Mouse (Mus musculus) heart, embryonic 12.5 days (tissue): ENCODE results near the gene Tmie. TPM values are rescaled to one million over a fixed set of nuclear protein-coding genes. Genes with fewer than 3 reads are reported as not detected.

Source experiments
- ATAC-seq: fragments of 200-750 bp; cut with Nextera tagmentation; 2 replicates; pipeline ENCODE4 v1.8.0; 2017; ENCODE audit warnings: moderate TSS enrichment, moderate library complexity; ENCODE audit not compliant: insufficient number of reproducible peaks, low FRiP score
- H3K27ac ChIP-seq: fragments of 300-500 bp; sonication (generic); 2 replicates; pipeline ENCODE4 v1.5.1; 2016; ENCODE audit warnings: mild to moderate bottlenecking, moderate library complexity; ENCODE audit not compliant: poor library complexity, severe bottlenecking
- H3K27me3 ChIP-seq: fragments of 300-500 bp; sonication (generic); replicated peaks from 2 replicates; pipeline ENCODE4 v1.6.1; 2016; ENCODE audit warnings: mild to moderate bottlenecking, moderate library complexity
- H3K36me3 ChIP-seq: fragments of 300-500 bp; sonication (generic); 2 replicates; pipeline ENCODE4 v1.6.1; 2016; ENCODE audit warnings: mild to moderate bottlenecking, moderate library complexity
- H3K4me1 ChIP-seq: fragments of 300-500 bp; sonication (generic); replicated peaks from 2 replicates; pipeline ENCODE4 v1.6.1; 2016; ENCODE audit warnings: mild to moderate bottlenecking
- H3K4me2 ChIP-seq: fragments of 300-500 bp; sonication (generic); 2 replicates; pipeline ENCODE4 v1.6.1; 2016; ENCODE audit warnings: mild to moderate bottlenecking, moderate library complexity
- H3K4me3 ChIP-seq: fragments of 300-500 bp; sonication (generic); 2 replicates; pipeline ENCODE4 v1.5.1; 2016; ENCODE audit warnings: mild to moderate bottlenecking
- H3K9ac ChIP-seq: fragments of 300-500 bp; sonication (generic); 2 replicates; pipeline ENCODE4 v1.6.1; 2016; ENCODE audit warnings: mild to moderate bottlenecking, moderate library complexity
- H3K9me3 ChIP-seq: fragments of 300-500 bp; sonication (generic); replicated peaks from 2 replicates; pipeline ENCODE4 v1.6.1; 2016; ENCODE audit warnings: mild to moderate bottlenecking, moderate library complexity
- WGBS: fragments of 180-500 bp; shearing (Covaris S2); methylation state at CpG from one replicate; pipeline ENCODE4 v1.1.7; 2016; 5-methylcytosine and 5-hydroxymethylcytosine counted together
- polyA plus RNA-seq: library from polyadenylated mRNA; unstranded; fragments of >200 nt; fragmentation: Nextera tagmentation; extraction: Ambion mirVana; gene quantifications from 2 replicates; pipeline ENCODE4 v1.2.1, GENCODE M21; 2016

Tmie gene
- polyA plus RNA-seq, result 0.06 and 0.65 TPM in 2 replicates

DNA sequence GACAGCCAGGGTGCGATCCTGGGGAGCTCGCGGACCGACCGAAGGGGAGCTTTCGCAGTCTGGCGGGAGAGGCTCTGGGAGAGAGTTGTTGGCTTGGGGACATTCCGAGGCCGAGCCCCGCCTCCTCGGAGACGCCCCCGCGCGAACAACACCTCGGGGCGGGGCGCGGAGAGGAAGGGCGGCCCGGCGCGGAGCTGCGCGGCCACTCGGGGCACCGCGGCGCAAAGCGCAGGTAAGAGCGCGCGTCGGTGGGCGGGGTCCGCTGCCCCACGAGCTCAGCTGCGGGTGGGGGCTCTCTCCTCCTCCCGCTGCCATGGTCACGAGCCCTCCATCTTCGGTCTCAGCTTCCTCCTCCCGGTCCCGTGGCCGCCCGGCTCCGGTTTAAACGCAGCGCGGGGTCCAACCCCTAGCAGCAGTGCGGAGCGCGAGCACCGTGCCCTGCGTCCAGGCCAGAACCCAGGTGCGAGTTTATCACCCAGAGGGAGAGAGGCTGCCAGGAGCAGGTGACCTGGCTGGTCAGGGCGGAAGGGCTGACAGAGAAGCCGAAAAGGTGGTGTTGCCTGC is at the start of gene Tmie:
TSS of gene Tmie (minus strand) at position 116 of the 564 bp plus-strand sequence.
- Histone ChIP-seq H3K9me3 (no peaks in the 10 kb centered on the region), H3K27me3 (peaks cover 63% of the 10 kb centered on the region), H3K4me2 (peak within 1 kb of the TSS; percentile 99), H3K9ac (peak within 1 kb of the TSS; percentile 67), H3K4me1 (peaks cover 26% of the 10 kb centered on the region), H3K4me3 (peak within 1 kb of the TSS; percentile 72), H3K36me3 (no peaks in the 10 kb centered on the region), H3K27ac (no peak within 1 kb of the TSS)
- under 1% methylated on average over 56 of the region's 57 CpGs for WGBS
- ATAC-seq, result peak; percentile 31

DNA sequence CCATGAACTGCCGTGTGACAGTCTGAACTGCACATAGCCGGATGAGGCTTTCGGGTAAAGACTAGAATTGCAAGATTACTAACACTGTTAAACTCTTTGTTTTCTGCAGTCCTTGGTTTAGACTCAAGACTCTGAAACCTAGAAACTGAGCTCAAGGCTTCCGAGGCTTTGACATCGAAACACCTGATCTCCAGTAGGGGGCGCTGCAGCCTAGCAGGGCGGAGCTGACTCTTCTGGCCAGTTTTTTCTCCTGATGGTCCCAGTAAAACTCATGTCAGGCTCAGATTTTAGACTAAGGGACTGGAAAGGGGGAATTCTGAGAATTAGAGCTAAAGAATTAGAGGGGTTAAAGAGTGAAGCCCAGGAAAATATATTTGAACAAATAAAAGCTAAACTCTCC is 42.8 kb upstream of the Tmie start:
- Histone ChIP-seq H3K4me3 (no peak overlapping the region), H3K4me1 (no peaks in the 10 kb centered on the region), H3K27ac (no peak overlapping the region), H3K9ac (no peak overlapping the region), H3K27me3 (0 out of 2 replicates have a peak, but pooled peaks cover 6% of the 10 kb centered on the region), H3K9me3 (no peaks in the 10 kb centered on the region), H3K36me3 (no peaks in the 10 kb centered on the region), H3K4me2 (no peak overlapping the region)
- WGBS, result 8% methylated on average over 7 of the region's 7 CpGs
- no peak for ATAC-seq

DNA sequence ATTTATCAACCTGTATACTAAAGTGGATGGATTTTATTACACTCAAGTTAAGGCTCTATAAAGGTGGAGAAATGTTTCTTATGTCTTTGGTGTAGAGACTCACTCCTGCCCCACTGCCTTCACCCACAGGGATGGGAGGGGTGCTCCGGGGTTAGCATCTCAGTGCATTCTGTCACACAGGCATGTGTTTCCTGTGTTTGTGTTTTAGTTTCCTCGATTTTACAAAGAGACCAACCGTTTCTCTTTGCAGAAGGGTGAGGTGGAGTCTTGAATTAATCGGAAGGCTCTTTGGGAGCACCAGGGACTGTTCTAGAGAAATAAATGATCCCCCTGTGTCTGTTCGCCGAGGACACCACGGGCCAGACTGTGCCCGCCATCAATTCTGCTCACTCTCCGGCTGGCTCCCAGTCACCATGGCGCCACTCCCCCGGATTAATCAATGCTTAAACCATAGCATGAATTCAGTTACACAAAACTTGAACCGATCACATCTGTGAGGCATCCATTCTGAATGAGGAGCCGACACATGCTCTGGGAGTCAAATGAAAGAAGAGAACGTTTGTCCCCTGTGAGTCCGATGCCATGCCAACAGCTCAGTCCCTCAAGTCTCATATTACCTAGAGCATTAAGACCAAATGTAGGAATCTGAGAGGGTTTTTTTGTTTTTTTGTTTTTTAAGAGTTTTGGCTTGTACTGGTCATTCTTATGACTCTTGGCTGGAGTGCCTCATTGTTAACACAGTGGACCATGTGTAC is 40.9 kb upstream of the Tmie start:
- ATAC-seq, result no peak
- Histone ChIP-seq H3K9me3 (no peaks in the 10 kb centered on the region), H3K27me3 (0 out of 2 replicates have a peak, but pooled peaks cover 6% of the 10 kb centered on the region), H3K4me2 (no peak overlapping the region), H3K36me3 (no peaks in the 10 kb centered on the region), H3K27ac (no peak overlapping the region), H3K9ac (no peak overlapping the region), H3K4me3 (no peak overlapping the region), H3K4me1 (no peaks in the 10 kb centered on the region)
- 69% methylated on average over 15 of the region's 15 CpGs for WGBS

DNA sequence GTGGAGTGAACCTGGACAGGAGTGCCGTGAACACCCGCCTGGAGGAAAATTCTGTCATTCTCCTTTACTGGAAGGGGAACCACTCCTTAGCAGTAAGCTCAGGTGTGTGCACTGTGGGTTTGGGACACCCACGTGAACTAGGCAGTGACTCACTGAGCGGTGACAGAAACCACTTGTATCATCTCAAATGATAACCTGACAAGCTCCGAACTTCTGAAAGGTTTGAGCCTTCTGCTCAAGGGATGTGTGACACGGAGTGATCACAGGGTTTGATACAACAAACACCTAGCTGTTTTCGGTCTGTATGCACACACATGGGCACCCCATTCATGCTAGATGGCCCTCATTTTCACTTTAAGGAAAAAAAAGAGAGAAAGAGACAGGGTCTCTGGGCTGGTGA is 36.9 kb upstream of the Tmie start, which contains the start of gene Fam240a:
TSS of gene Fam240a (minus strand) at position 76 of the 400 bp plus-strand sequence.
- Histone ChIP-seq H3K4me1 (no peaks in the 10 kb centered on the region), H3K27me3 (0 out of 2 replicates have a peak, but pooled peaks cover 3% of the 10 kb centered on the region), H3K36me3 (no peaks in the 10 kb centered on the region), H3K4me2 (no peak within 1 kb of the TSS), H3K9ac (no peak within 1 kb of the TSS), H3K9me3 (no peaks in the 10 kb centered on the region), H3K4me3 (no peak within 1 kb of the TSS), H3K27ac (no peak within 1 kb of the TSS)
- no peak for ATAC-seq
- WGBS, result 73% methylated on average over 7 of the region's 7 CpGs

DNA sequence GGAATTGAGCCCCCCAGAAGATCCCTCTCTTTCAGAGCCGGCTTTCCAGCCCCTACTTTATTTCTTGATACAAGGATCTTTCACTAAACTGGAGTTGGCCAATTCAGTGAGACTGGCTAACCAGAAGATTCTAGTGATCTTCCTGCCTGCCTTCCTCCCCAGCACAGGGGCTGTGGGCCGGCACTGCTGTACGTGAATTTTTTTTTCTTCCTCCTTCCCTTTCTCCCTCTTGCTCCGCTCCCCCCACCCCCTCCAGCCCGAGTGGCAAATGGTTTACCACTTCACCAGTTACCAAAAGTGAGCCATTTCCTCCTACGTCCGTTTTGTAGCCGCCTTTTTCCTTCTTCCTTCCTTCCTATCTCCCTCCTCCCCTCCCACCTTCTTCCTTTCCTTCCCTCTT is 35.6 kb upstream of the Tmie start:
- Histone ChIP-seq H3K4me2 (no peak overlapping the region), H3K27me3 (no peaks in the 10 kb centered on the region), H3K36me3 (no peaks in the 10 kb centered on the region), H3K9me3 (no peaks in the 10 kb centered on the region), H3K9ac (no peak overlapping the region), H3K4me1 (no peaks in the 10 kb centered on the region), H3K4me3 (no peak overlapping the region), H3K27ac (no peak overlapping the region)
- no peak for ATAC-seq
- 44% methylated on average over 8 of the region's 8 CpGs for WGBS

DNA sequence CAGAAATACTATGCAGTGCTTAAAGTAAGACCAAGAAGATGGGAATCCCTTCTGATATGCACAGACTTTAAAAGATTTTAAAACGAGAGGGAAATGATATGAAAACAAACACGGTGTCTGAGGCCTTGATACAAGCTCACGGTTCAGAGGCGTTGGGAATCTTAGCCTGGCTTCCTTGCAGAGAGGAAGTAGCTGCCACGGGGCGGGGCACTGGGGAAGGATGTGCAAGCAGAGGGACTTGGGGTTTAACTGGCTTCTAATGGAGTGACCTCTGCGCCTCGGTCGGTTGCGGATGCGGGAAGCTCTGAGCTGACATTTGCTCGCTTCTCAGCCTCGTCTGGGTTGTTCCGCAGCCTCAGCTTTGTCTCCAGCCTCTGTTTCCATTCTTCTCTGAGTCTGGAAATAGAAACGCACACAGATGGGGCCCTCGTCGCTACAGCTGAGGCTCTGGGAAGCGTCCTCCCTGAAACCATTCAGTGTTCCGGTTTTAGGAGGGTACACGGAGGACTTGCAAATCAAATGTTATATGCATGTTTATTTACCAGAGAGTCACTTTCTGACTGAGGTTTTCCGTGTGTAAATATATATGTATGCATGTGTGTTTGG is 34.8 kb upstream of the Tmie start:
- Histone ChIP-seq H3K36me3 (no peaks in the 10 kb centered on the region), H3K27ac (no peak overlapping the region), H3K4me2 (peak overlapping the region; percentile 26), H3K9ac (no peak overlapping the region), H3K9me3 (no peaks in the 10 kb centered on the region), H3K27me3 (no peaks in the 10 kb centered on the region), H3K4me3 (no peak overlapping the region), H3K4me1 (no peaks in the 10 kb centered on the region)
- no peak for ATAC-seq
- 44% methylated on average over 21 of the region's 21 CpGs for WGBS

DNA sequence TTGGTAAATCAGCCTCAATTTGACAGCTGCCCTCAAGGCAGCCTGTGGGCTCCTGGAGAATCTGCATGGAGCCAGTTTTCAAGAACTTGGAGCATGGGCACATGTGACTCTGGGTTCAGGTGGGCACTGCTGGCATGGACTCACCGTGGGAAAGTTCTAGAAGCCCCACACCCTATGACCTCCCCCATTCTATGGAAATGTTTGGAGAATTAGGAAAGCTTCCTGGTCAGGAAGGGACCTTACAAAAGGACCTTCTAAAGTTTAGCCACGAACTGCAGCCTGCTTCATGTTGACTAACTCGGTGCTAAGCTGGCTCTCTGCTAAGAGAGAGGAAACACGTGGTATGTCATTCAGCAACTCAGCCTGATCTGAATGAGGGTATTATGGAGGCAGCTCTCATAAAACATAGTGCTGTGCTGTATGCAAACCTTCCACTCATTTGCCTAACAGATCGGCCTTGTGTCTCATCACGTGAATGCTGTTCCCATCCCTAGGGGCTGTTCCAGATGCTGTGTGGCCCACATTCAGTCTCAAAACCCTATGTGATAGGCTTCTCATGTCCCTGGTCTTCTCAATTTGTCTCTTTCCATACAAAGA is 29.6 kb upstream of the Tmie start:
- Histone ChIP-seq H3K9me3 (peaks cover 4% of the 10 kb centered on the region; the same call in 1 of the 2 replicates), H3K36me3 (no peaks in the 10 kb centered on the region), H3K4me2 (no peak overlapping the region), H3K27ac (no peak overlapping the region), H3K4me3 (no peak overlapping the region), H3K4me1 (no peaks in the 10 kb centered on the region), H3K27me3 (no peaks in the 10 kb centered on the region), H3K9ac (no peak overlapping the region)
- no peak for ATAC-seq
- WGBS, result 67% methylated on average over 6 of the region's 6 CpGs

DNA sequence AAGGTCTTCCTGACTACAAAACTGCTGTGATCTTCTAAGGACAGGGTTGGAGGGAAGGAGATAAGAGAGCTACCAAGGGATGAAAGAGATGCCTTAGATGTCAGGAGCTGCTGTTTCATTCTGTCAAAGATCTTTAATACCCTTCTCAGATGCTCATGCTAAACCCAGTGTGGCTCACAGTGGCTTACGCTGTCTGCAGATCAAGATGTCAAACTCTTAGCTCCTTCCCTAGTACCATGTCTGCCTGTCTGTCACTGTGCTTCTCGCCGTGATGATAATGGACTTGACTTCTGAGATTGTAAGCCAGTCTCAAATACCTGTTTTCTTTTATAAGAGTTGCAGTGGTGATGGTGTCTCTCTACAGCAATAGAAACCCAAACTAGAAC is 28.7 kb upstream of the Tmie start:
- Histone ChIP-seq H3K9ac (no peak overlapping the region), H3K27me3 (no peaks in the 10 kb centered on the region), H3K9me3 (peaks cover 4% of the 10 kb centered on the region; the same call in 1 of the 2 replicates), H3K27ac (no peak overlapping the region), H3K4me2 (no peak overlapping the region), H3K4me1 (no peaks in the 10 kb centered on the region), H3K4me3 (no peak overlapping the region), H3K36me3 (no peaks in the 10 kb centered on the region)
- no peak for ATAC-seq
- 76% methylated on average over 3 of the region's 3 CpGs for WGBS

DNA sequence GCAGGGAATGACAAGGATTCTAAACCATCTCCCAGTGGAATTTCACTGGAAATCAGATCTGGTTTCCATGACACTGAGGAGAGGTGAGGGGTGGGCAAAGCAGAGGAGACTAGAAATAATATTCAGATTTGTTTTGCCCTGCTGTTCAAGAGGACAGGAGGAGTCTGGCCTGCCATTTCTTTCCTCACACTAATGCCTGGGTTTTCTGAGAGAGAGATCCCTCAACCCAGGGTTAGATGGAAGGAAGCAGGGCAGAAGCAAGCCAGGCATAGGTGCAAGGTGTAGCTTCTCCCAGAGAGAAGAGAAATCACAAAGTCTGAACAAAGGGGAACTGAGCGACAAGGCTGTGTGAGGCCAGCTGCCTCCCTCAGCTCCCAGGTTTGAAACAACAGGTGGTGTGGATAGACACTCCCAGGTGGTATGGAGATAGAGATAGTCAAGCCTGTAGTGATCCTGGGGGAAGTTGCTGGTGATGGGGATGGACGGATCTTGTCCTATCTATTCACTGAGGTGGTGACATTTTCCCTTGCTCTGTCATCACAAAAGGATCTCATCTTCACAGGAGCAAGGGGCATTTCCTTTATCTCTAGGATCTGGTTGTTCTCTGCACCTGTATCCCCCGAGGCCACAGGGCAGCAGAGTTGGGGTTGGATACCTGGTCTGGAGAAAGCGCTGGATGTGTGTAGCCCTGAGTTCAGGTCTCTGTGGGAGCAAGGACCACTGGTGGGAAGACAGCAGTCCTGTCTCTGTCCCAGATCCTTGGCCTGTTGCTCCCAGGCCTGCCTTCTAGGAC is 28.1 kb upstream of the Tmie start:
- 74% methylated on average over 4 of the region's 4 CpGs for WGBS
- H3K4me1 ChIP-seq, result no peaks in the 10 kb centered on the region
- H3K4me3 ChIP-seq, result no peak overlapping the region
- no peak overlapping the region for H3K27ac ChIP-seq
- H3K27me3 ChIP-seq, result no peaks in the 10 kb centered on the region
- ATAC-seq, result no peak
- H3K9ac ChIP-seq, result no peak overlapping the region
- H3K9me3 ChIP-seq, result peaks cover 4% of the 10 kb centered on the region; the same call in 1 of the 2 replicates
- no peak overlapping the region for H3K4me2 ChIP-seq
- no peaks in the 10 kb centered on the region for H3K36me3 ChIP-seq

DNA sequence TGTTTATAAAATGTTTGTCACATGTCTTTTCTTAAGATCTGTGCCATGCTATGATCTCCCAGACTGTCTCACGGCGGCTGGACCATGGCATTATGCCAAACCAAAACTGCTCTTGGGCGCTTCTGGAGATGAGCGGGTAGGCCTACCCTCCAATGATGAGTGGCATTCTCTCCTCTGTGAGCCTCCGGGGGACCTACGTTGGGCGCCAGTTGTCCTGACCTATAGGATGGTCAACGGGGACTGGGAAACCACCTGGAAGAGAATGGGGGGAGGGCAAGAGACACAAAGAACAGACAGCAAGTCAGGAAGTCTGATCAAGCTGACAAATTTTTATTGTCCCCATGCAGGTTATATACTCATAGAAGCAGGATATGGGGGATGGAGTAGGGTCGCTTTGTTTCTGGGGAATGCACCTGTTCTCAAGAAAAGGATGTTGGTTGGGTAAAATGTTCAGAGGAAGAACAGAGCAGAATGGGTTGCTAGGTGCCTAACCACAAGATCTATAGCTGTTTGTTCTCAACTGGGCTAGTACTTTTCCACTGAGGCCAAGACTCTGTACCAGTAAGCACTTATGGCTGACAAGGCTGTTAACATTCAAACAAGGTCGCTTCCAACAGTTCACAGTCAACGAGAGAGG is 27.4 kb upstream of the Tmie start:
- whole genome bisulfite sequencing, result 87% methylated on average over 11 of the region's 11 CpGs
- H3K4me3 ChIP-seq, result no peak overlapping the region

More for the DNA sequence above, 27.4 kb upstream of the Tmie start:
- no peak for ATAC-seq
- H3K36me3 ChIP-seq, result no peaks in the 10 kb centered on the region
- no peak overlapping the region for H3K4me2 ChIP-seq
- no peak overlapping the region for H3K9ac ChIP-seq
- H3K27me3 ChIP-seq, result no peaks in the 10 kb centered on the region
- H3K4me1 ChIP-seq, result no peaks in the 10 kb centered on the region
- H3K27ac ChIP-seq, result no peak overlapping the region
- peaks cover 4% of the 10 kb centered on the region; the same call in 1 of the 2 replicates for H3K9me3 ChIP-seq
